Mouse (Mus musculus) bone marrow macrophage, adult 2 months (primary cell): ENCODE results near the gene Igsf21. TPM values are rescaled to one million over a fixed set of nuclear protein-coding genes. Genes with fewer than 3 reads are reported as not detected.

Experiments used
- H3K27ac ChIP-seq: 2 replicates; pipeline ENCODE4 v1.5.1; 2012; ENCODE audit warnings: low read depth, low read length; ENCODE audit not compliant: insufficient read depth
- H3K4me1 ChIP-seq: 2 replicates; pipeline ENCODE4 v1.6.1; 2012; ENCODE audit warnings: low read length; ENCODE audit not compliant: control insufficient read depth, insufficient read depth
- H3K4me3 ChIP-seq: 2 replicates; pipeline ENCODE4 v1.5.1; 2012; ENCODE audit warnings: mild to moderate bottlenecking, low read length, moderate library complexity; ENCODE audit not compliant: insufficient read depth
- CTCF ChIP-seq: IDR thresholded peaks from 2 replicates; pipeline ENCODE4 v1.5.1; 2012; ENCODE audit warnings: low read depth, mild to moderate bottlenecking, low read length, moderate library complexity
- POLR2A ChIP-seq: IDR thresholded peaks from 2 replicates; pipeline ENCODE4 v1.6.1; 2012; ENCODE audit warnings: mild to moderate bottlenecking, low read depth, low read length, borderline replicate concordance
- polyA plus RNA-seq: library from polyadenylated mRNA; stranded (reverse); fragments of >200 nt; gene quantifications from 2 replicates; pipeline ENCODE4 v1.2.4, GENCODE M21; 2012; ENCODE audit not compliant: missing spikeins, insufficient read depth, insufficient read length

Gene Igsf21
- polyA plus RNA-seq, 1 experiment, result not detected

GRCm38 (mm10) chr4:139993111-139993755, 253.4 kb downstream of the Igsf21 start:
- Histone ChIP-seq H3K4me1 (no peaks in the 10 kb centered on the region), H3K4me3 (no peak overlapping the region), H3K27ac (no peak overlapping the region)
- TF ChIP-seq POLR2A (no peak), CTCF (no peak)

DNA sequence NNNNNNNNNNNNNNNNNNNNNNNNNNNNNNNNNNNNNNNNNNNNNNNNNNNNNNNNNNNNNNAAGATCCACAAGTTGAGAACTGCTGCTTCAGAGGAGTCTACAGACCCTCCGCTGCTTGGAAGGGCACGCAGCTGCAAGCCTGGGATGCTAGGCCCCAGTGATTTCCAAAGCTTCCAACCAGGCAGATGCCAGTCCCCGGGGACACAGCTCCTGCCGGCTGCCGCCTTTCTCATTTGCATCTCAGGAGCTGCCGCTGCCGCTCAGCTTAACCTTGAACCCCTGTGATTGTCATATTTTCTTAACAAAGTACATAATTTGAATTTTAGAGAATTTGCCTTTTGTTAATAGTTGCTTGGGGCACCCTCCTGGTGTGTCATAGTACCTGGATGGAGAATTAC, 259.7 kb downstream of the Igsf21 start:
- no peaks in the 10 kb centered on the region for H3K4me1 ChIP-seq
- H3K4me3 ChIP-seq, result no peak overlapping the region
- no peak overlapping the region for H3K27ac ChIP-seq
- no peak for TF ChIP-seq POLR2A
- no peak for TF ChIP-seq CTCF

- TF ChIP-seq POLR2A, result no peak
- TF ChIP-seq CTCF, result no peak
- Histone ChIP-seq H3K4me3 (no peak overlapping the region), H3K4me1 (no peaks in the 10 kb centered on the region), H3K27ac (no peak overlapping the region)
Observed at GRCm38 (mm10) chr4:139978716-139979115, 267.9 kb downstream of the Igsf21 start.

- no peak overlapping the region for H3K4me3 ChIP-seq
- no peak for TF ChIP-seq POLR2A
- no peak for TF ChIP-seq CTCF
- no peaks in the 10 kb centered on the region for H3K4me1 ChIP-seq
- no peak overlapping the region for H3K27ac ChIP-seq
Observed at GRCm38 (mm10) chr4:139977308-139977781, 269.2 kb downstream of the Igsf21 start.
